Mouse (Mus musculus) kidney, postnatal 0 days (tissue): ENCODE data around the gene Baiap2l1. TPM values are rescaled to one million over a fixed set of nuclear protein-coding genes. Genes with fewer than 3 reads are reported as not detected.

Experiments
- ATAC-seq: fragments of 200-750 bp; cut with Nextera tagmentation; replicated peaks from 2 replicates; pipeline ENCODE4 v1.8.0; 2017; ENCODE audit warnings: low read depth, moderate number of reproducible peaks, moderate TSS enrichment, moderate library complexity; ENCODE audit not compliant: low FRiP score
- DNase-seq: peaks from one replicate; pipeline ENCODE4 v3.0.0-alpha.2; 2016; ENCODE audit warnings: low spot score
- H3K27ac ChIP-seq: fragments of 300-500 bp; sonication (generic); 2 replicates; pipeline ENCODE4 v1.5.1; 2014; ENCODE audit warnings: mild to moderate bottlenecking
- H3K27me3 ChIP-seq: fragments of 300-500 bp; sonication (generic); 2 replicates; pipeline ENCODE4 v1.6.1; 2014; ENCODE audit warnings: low read length, mixed read lengths; ENCODE audit not compliant: insufficient read depth
- H3K36me3 ChIP-seq: fragments of 300-500 bp; sonication (generic); 2 replicates; pipeline ENCODE4 v1.6.1; 2014; ENCODE audit warnings: low read length, mixed read lengths; ENCODE audit not compliant: insufficient read depth
- H3K4me1 ChIP-seq: fragments of 300-500 bp; sonication (generic); replicated peaks from 2 replicates; pipeline ENCODE4 v1.6.1; 2014; ENCODE audit warnings: antibody characterized with exemption, low read length, mixed read lengths; ENCODE audit not compliant: insufficient read depth
- H3K4me2 ChIP-seq: fragments of 300-500 bp; sonication (generic); 2 replicates; pipeline ENCODE4 v1.6.1; 2014; ENCODE audit warnings: mild to moderate bottlenecking, low read length, moderate library complexity, mixed read lengths
- H3K4me3 ChIP-seq: fragments of 300-500 bp; sonication (generic); replicated peaks from 2 replicates; pipeline ENCODE4 v1.5.1; 2014; ENCODE audit warnings: low read depth, low read length
- H3K9ac ChIP-seq: fragments of 300-500 bp; sonication (generic); 2 replicates; pipeline ENCODE4 v1.6.1; 2014; ENCODE audit warnings: low read depth, low read length
- H3K9me3 ChIP-seq: fragments of 300-500 bp; sonication (generic); replicated peaks from 2 replicates; pipeline ENCODE4 v1.6.1; 2016; ENCODE audit warnings: low read length, inconsistent platforms, mixed read lengths
- CTCF ChIP-seq: IDR thresholded peaks from 2 replicates; pipeline ENCODE4 v1.5.1; 2016; ENCODE audit warnings: antibody characterized with exemption, low read depth, mild to moderate bottlenecking, moderate library complexity
- WGBS: fragments of 180-500 bp; shearing (Covaris S2); extraction: QIAGEN DNeasy Blood & Tissue Kit; methylation state at CpG from one replicate; pipeline ENCODE4 v1.1.7; 2014; 5-methylcytosine and 5-hydroxymethylcytosine counted together
- polyA plus RNA-seq: library from polyadenylated mRNA; unstranded; fragments of >200 nt; fragmentation: Nextera tagmentation; extraction: Ambion mirVana; gene quantifications from 2 replicates; pipeline ENCODE4 v1.2.1, GENCODE M21; 2015

Gene Baiap2l1
- polyA plus RNA-seq, 1 experiment from 2014 or later = 14.0 TPM

- ATAC-seq = no peak
- WGBS = 3% methylated on average over 27 of the region's 27 CpGs
- H3K4me2 ChIP-seq = peak overlapping the region; percentile 71
These were observed 396 bp downstream of the Baiap2l1 start for GRCm38 (mm10) chr5:144357551-144357880.

GRCm38 (mm10) chr5:144356776-144357455, 996 bp downstream of the Baiap2l1 start:
- H3K9me3 ChIP-seq = no peaks in the 10 kb centered on the region
- H3K9ac ChIP-seq = peak overlapping the region; percentile 60
- H3K4me3 ChIP-seq = peak overlapping the region; percentile 68
- H3K27me3 ChIP-seq = no peaks in the 10 kb centered on the region
- H3K4me1 ChIP-seq = peaks cover 8% of the 10 kb centered on the region; the same call in 1 of the 2 replicates
- H3K36me3 ChIP-seq = no peaks in the 10 kb centered on the region
- WGBS = 4% methylated on average over 17 of the region's 17 CpGs
- no peak for TF ChIP-seq CTCF
- DNase-seq = peak; percentile 39
- H3K4me2 ChIP-seq = peak overlapping the region; percentile 71
- peak overlapping the region; percentile 88 for H3K27ac ChIP-seq
- ATAC-seq = no peak

More at GRCm38 (mm10) chr5:144357551-144357880, 396 bp downstream of the Baiap2l1 start:
- Histone ChIP-seq H3K27me3 (no peaks in the 10 kb centered on the region), H3K9me3 (no peaks in the 10 kb centered on the region), H3K4me1 (peaks cover 8% of the 10 kb centered on the region; the same call in 1 of the 2 replicates), H3K9ac (peak overlapping the region; percentile 60), H3K36me3 (no peaks in the 10 kb centered on the region), H3K4me3 (peak overlapping the region; percentile 68), H3K27ac (peak overlapping the region; percentile 88)
- no peak for DNase-seq
- no peak for TF ChIP-seq CTCF

GRCm38 (mm10) chr5:144352250-144353047, 5.5 kb downstream of the Baiap2l1 start:
- Histone ChIP-seq H3K4me3 (no peak overlapping the region), H3K4me2 (no peak overlapping the region), H3K9me3 (no peaks in the 10 kb centered on the region), H3K27ac (no peak overlapping the region), H3K27me3 (no peaks in the 10 kb centered on the region), H3K4me1 (no peaks in the 10 kb centered on the region), H3K36me3 (no peaks in the 10 kb centered on the region), H3K9ac (no peak overlapping the region)
- 80% methylated on average over 9 of the region's 9 CpGs for WGBS
- DNase-seq = no peak
- no peak for TF ChIP-seq CTCF
- ATAC-seq = no peak

DNA sequence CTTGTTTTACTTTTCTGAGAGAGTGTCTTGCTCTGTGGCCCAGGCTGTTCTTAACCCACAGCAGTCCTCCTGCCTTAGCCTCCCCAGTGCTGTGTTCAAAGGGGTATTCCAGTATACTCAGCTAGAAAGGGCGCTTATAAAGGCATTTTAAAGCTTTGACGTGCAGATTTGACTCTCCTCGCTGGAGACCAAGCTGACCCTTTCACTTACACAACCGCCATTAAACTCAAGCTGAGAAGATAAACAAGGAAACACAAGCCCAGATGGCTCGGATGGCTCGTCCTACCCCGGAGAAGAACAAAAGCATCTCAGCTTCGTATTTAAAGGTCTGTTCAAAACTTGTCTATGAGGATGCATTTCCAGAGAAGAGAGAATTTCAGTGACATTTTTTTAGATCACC, 6.7 kb downstream of the Baiap2l1 start:
- DNase-seq = no peak
- no peak for TF ChIP-seq CTCF
- Histone ChIP-seq H3K9ac (no peak overlapping the region), H3K4me3 (no peak overlapping the region), H3K36me3 (no peaks in the 10 kb centered on the region), H3K27ac (no peak overlapping the region), H3K27me3 (no peaks in the 10 kb centered on the region), H3K4me1 (no peaks in the 10 kb centered on the region), H3K9me3 (no peaks in the 10 kb centered on the region), H3K4me2 (no peak overlapping the region)
- no peak for ATAC-seq
- WGBS = 24% methylated on average over 8 of the region's 8 CpGs

DNA sequence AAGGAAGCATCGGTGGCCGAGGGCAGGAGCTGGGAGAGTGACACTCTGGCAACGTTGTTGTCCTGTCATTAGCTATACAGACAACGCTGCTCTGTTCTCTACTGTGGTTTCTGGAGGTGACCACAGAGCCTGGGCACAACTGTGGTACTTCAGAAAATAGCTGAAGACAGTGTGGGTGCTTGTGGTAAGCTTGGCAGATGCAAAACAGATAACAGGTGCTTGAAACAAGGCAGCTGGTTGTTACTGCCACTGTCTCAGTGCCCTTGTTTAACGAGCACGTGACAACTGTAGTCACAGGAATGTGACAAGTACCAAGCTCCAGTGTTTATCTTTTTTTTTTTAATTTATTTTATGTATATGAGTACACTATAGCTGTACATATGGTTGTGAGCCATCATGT, 13.3 kb downstream of the Baiap2l1 start:
- 77% methylated on average over 6 of the region's 6 CpGs for WGBS
- Histone ChIP-seq H3K4me3 (no peak overlapping the region), H3K27ac (no peak overlapping the region), H3K27me3 (no peaks in the 10 kb centered on the region), H3K4me2 (no peak overlapping the region), H3K4me1 (no peaks in the 10 kb centered on the region), H3K9ac (no peak overlapping the region), H3K36me3 (no peaks in the 10 kb centered on the region), H3K9me3 (no peaks in the 10 kb centered on the region)
- ATAC-seq (no peak), DNase-seq (no peak)
- TF ChIP-seq CTCF = no peak

- H3K9ac ChIP-seq = no peak overlapping the region
- no peak for DNase-seq
- TF ChIP-seq CTCF = no peak
- no peaks in the 10 kb centered on the region for H3K36me3 ChIP-seq
- no peaks in the 10 kb centered on the region for H3K4me1 ChIP-seq
- no peak overlapping the region for H3K4me3 ChIP-seq
- H3K27me3 ChIP-seq = no peaks in the 10 kb centered on the region
- H3K27ac ChIP-seq = no peak overlapping the region
- H3K4me2 ChIP-seq = no peak overlapping the region
- ATAC-seq = no peak
- H3K9me3 ChIP-seq = no peaks in the 10 kb centered on the region
- 70% methylated on average over 1 of the region's 1 CpGs for whole genome bisulfite sequencing
These were observed 16.8 kb downstream of the Baiap2l1 start for GRCm38 (mm10) chr5:144341085-144341484.
